Mouse (Mus musculus) kidney, postnatal 0 days (tissue): ENCODE results near the gene Col15a1. TPM values are rescaled to one million over a fixed set of nuclear protein-coding genes. Genes with fewer than 3 reads are reported as not detected.

Experiments used
- ATAC-seq: fragments of 200-750 bp; cut with Nextera tagmentation; replicated peaks from 2 replicates; pipeline ENCODE4 v1.8.0; 2017; ENCODE audit warnings: low read depth, moderate number of reproducible peaks, moderate TSS enrichment, moderate library complexity; ENCODE audit not compliant: low FRiP score
- DNase-seq: peaks from one replicate; pipeline ENCODE4 v3.0.0-alpha.2; 2016; ENCODE audit warnings: low spot score
- H3K27ac ChIP-seq: fragments of 300-500 bp; sonication (generic); 2 replicates; pipeline ENCODE4 v1.5.1; 2014; ENCODE audit warnings: mild to moderate bottlenecking
- H3K27me3 ChIP-seq: fragments of 300-500 bp; sonication (generic); 2 replicates; pipeline ENCODE4 v1.6.1; 2014; ENCODE audit warnings: low read length, mixed read lengths; ENCODE audit not compliant: insufficient read depth
- H3K36me3 ChIP-seq: fragments of 300-500 bp; sonication (generic); 2 replicates; pipeline ENCODE4 v1.6.1; 2014; ENCODE audit warnings: low read length, mixed read lengths; ENCODE audit not compliant: insufficient read depth
- H3K4me1 ChIP-seq: fragments of 300-500 bp; sonication (generic); replicated peaks from 2 replicates; pipeline ENCODE4 v1.6.1; 2014; ENCODE audit warnings: antibody characterized with exemption, low read length, mixed read lengths; ENCODE audit not compliant: insufficient read depth
- H3K4me2 ChIP-seq: fragments of 300-500 bp; sonication (generic); 2 replicates; pipeline ENCODE4 v1.6.1; 2014; ENCODE audit warnings: mild to moderate bottlenecking, low read length, moderate library complexity, mixed read lengths
- H3K4me3 ChIP-seq: fragments of 300-500 bp; sonication (generic); replicated peaks from 2 replicates; pipeline ENCODE4 v1.5.1; 2014; ENCODE audit warnings: low read depth, low read length
- H3K9ac ChIP-seq: fragments of 300-500 bp; sonication (generic); 2 replicates; pipeline ENCODE4 v1.6.1; 2014; ENCODE audit warnings: low read depth, low read length
- H3K9me3 ChIP-seq: fragments of 300-500 bp; sonication (generic); replicated peaks from 2 replicates; pipeline ENCODE4 v1.6.1; 2016; ENCODE audit warnings: low read length, inconsistent platforms, mixed read lengths
- CTCF ChIP-seq: IDR thresholded peaks from 2 replicates; pipeline ENCODE4 v1.5.1; 2016; ENCODE audit warnings: antibody characterized with exemption, low read depth, mild to moderate bottlenecking, moderate library complexity
- WGBS: fragments of 180-500 bp; shearing (Covaris S2); extraction: QIAGEN DNeasy Blood & Tissue Kit; methylation state at CpG from one replicate; pipeline ENCODE4 v1.1.7; 2014; 5-methylcytosine and 5-hydroxymethylcytosine counted together
- polyA plus RNA-seq: library from polyadenylated mRNA; unstranded; fragments of >200 nt; fragmentation: Nextera tagmentation; extraction: Ambion mirVana; gene quantifications from 2 replicates; pipeline ENCODE4 v1.2.1, GENCODE M21; 2015

The Col15a1 gene
- polyA plus RNA-seq, 1 experiment from 2014 or later = 46.5 TPM

GRCm38 (mm10) chr4:47272452-47273130, 64.6 kb downstream of the Col15a1 start:
- Histone ChIP-seq H3K9me3 (no peaks in the 10 kb centered on the region), H3K4me3 (no peak overlapping the region), H3K27me3 (no peaks in the 10 kb centered on the region), H3K4me1 (no peaks in the 10 kb centered on the region; the same call in 1 of the 2 replicates), H3K36me3 (no peaks in the 10 kb centered on the region), H3K4me2 (no peak overlapping the region), H3K27ac (no peak overlapping the region), H3K9ac (no peak overlapping the region)
- ATAC-seq (no peak), DNase-seq (no peak)
- TF ChIP-seq CTCF = no peak
- 74% methylated on average over 9 of the region's 9 CpGs for WGBS

- H3K4me1 ChIP-seq = no peaks in the 10 kb centered on the region; the same call in 1 of the 2 replicates
- H3K36me3 ChIP-seq = no peaks in the 10 kb centered on the region
- H3K4me2 ChIP-seq = no peak overlapping the region
- no peak overlapping the region for H3K4me3 ChIP-seq
- H3K9me3 ChIP-seq = no peaks in the 10 kb centered on the region
- H3K27ac ChIP-seq = no peak overlapping the region
- no peak for TF ChIP-seq CTCF
- H3K27me3 ChIP-seq = no peaks in the 10 kb centered on the region
- DNase-seq (no peak), ATAC-seq (no peak)
- 88% methylated on average over 8 of the region's 8 CpGs for WGBS
- no peak overlapping the region for H3K9ac ChIP-seq
Measured at GRCm38 (mm10) chr4:47273795-47274194, 65.8 kb downstream of the Col15a1 start.

- no peaks in the 10 kb centered on the region; the same call in 1 of the 2 replicates for H3K4me1 ChIP-seq
- no peaks in the 10 kb centered on the region for H3K36me3 ChIP-seq
- H3K4me3 ChIP-seq = no peak overlapping the region
- H3K27ac ChIP-seq = no peak overlapping the region
- no peak overlapping the region for H3K4me2 ChIP-seq
- WGBS = 74% methylated on average over 2 of the region's 2 CpGs
- no peaks in the 10 kb centered on the region for H3K9me3 ChIP-seq
- ATAC-seq (no peak), DNase-seq (no peak)
- H3K27me3 ChIP-seq = no peaks in the 10 kb centered on the region
- no peak for TF ChIP-seq CTCF
- H3K9ac ChIP-seq = no peak overlapping the region
Measured at GRCm38 (mm10) chr4:47274911-47275310, 67.0 kb downstream of the Col15a1 start.

- ATAC-seq (no peak), DNase-seq (no peak)
- Histone ChIP-seq H3K36me3 (no peaks in the 10 kb centered on the region), H3K4me1 (no peaks in the 10 kb centered on the region; the same call in 1 of the 2 replicates), H3K4me3 (no peak overlapping the region), H3K4me2 (no peak overlapping the region), H3K27ac (no peak overlapping the region), H3K9me3 (no peaks in the 10 kb centered on the region), H3K27me3 (no peaks in the 10 kb centered on the region), H3K9ac (no peak overlapping the region)
- TF ChIP-seq CTCF = no peak
- WGBS = 87% methylated on average over 6 of the region's 6 CpGs
Measured at GRCm38 (mm10) chr4:47278397-47278796, 70.4 kb downstream of the Col15a1 start.

GRCm38 (mm10) chr4:47279085-47279707, 71.2 kb downstream of the Col15a1 start:
- Histone ChIP-seq H3K9me3 (no peaks in the 10 kb centered on the region), H3K4me3 (no peak overlapping the region), H3K36me3 (no peaks in the 10 kb centered on the region), H3K27me3 (no peaks in the 10 kb centered on the region), H3K4me1 (no peaks in the 10 kb centered on the region; the same call in 1 of the 2 replicates), H3K9ac (no peak overlapping the region), H3K27ac (no peak overlapping the region), H3K4me2 (no peak overlapping the region)
- no peak for ATAC-seq
- DNase-seq = no peak
- no peak for TF ChIP-seq CTCF
- WGBS = 48% methylated on average over 10 of the region's 10 CpGs

GRCm38 (mm10) chr4:47280126-47280525, 72.2 kb downstream of the Col15a1 start:
- no peaks in the 10 kb centered on the region for H3K36me3 ChIP-seq
- peaks cover 2% of the 10 kb centered on the region for H3K4me1 ChIP-seq
- H3K9ac ChIP-seq = no peak overlapping the region
- no peak overlapping the region for H3K4me2 ChIP-seq
- no peaks in the 10 kb centered on the region for H3K27me3 ChIP-seq
- no peak overlapping the region for H3K27ac ChIP-seq
- WGBS = 84% methylated on average over 5 of the region's 5 CpGs
- H3K9me3 ChIP-seq = no peaks in the 10 kb centered on the region
- ATAC-seq (no peak), DNase-seq (no peak)
- no peak for TF ChIP-seq CTCF
- no peak overlapping the region for H3K4me3 ChIP-seq
